Mouse (Mus musculus) neural tube, embryonic 14.5 days (tissue): Measurements from ENCODE around the gene Creld2. TPM values are rescaled to one million over a fixed set of nuclear protein-coding genes. Genes with fewer than 3 reads are reported as not detected.

Experiments
- ATAC-seq: fragments of 200-750 bp; cut with Nextera tagmentation; 2 replicates; pipeline ENCODE4 v1.8.0; 2017; ENCODE audit warnings: low read depth, mild to moderate bottlenecking, moderate TSS enrichment, moderate library complexity
- H3K27ac ChIP-seq: fragments of 300-500 bp; sonication (generic); 2 replicates; pipeline ENCODE4 v1.5.1; 2014; ENCODE audit warnings: low read depth, mild to moderate bottlenecking, control low read depth, low read length, moderate library complexity, mixed read lengths
- H3K27me3 ChIP-seq: fragments of 300-500 bp; sonication (generic); 2 replicates; pipeline ENCODE4 v1.6.1; 2014; ENCODE audit warnings: low read length; ENCODE audit not compliant: control insufficient read depth, insufficient read depth
- H3K36me3 ChIP-seq: fragments of 300-500 bp; sonication (generic); 2 replicates; pipeline ENCODE4 v1.6.1; 2014; ENCODE audit warnings: low read length, mixed read lengths; ENCODE audit not compliant: control insufficient read depth, insufficient read depth
- H3K4me1 ChIP-seq: fragments of 300-500 bp; sonication (generic); 2 replicates; pipeline ENCODE4 v1.6.1; 2014; ENCODE audit warnings: low read length; ENCODE audit not compliant: control insufficient read depth, insufficient read depth
- H3K4me2 ChIP-seq: fragments of 300-500 bp; sonication (generic); 2 replicates; pipeline ENCODE4 v1.6.1; 2014; ENCODE audit warnings: mild to moderate bottlenecking, low read depth, low read length, control low read depth
- H3K4me3 ChIP-seq: fragments of 300-500 bp; sonication (generic); 2 replicates; pipeline ENCODE4 v1.5.1; 2014; ENCODE audit warnings: low read depth, low read length, control low read depth, mixed read lengths
- H3K9ac ChIP-seq: fragments of 300-500 bp; sonication (generic); replicated peaks from 2 replicates; pipeline ENCODE4 v1.6.1; 2014; ENCODE audit warnings: low read depth, mild to moderate bottlenecking, control low read depth, low read length, mixed read lengths
- H3K9me3 ChIP-seq: fragments of 300-500 bp; sonication (generic); 2 replicates; pipeline ENCODE4 v1.6.1; 2016; ENCODE audit warnings: low read length; ENCODE audit not compliant: control insufficient read depth
- WGBS: fragments of 180-500 bp; shearing (Covaris S2); extraction: QIAGEN DNeasy Blood & Tissue Kit; methylation state at CpG from one replicate; pipeline ENCODE4 v1.1.7; 2014; 5-methylcytosine and 5-hydroxymethylcytosine counted together
- polyA plus RNA-seq: library from polyadenylated mRNA; unstranded; fragments of >200 nt; fragmentation: Nextera tagmentation; extraction: Ambion mirVana; gene quantifications from 2 replicates; pipeline ENCODE4 v1.2.1, GENCODE M21; 2014

Gene Creld2
- polyA plus RNA-seq, 1 experiment from 2014 or later, result 58.6 TPM

DNA sequence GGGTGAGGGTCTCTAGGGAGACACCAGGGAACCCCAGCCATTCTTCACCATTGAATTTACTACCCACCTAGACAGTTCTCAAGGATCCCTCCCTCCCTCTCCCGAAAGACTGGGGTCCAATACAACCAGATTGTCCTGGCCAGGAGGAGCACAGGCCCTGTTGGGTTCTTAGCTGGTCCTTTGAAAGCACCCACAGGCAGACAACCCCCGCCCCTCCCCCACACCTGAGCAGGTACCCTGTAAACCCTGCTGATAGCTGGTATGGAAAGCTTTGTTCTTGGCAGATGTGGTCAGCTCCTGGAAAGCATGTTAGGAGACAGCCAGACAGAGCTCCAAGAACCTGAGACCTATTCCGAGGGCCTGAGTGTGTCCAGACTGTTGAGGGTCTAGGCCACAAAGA is 41.3 kb downstream of the Creld2 start:
- WGBS, result 89% methylated on average over 3 of the region's 3 CpGs
- H3K9me3 ChIP-seq, result no peaks in the 10 kb centered on the region
- ATAC-seq, result no peak
- no peak overlapping the region for H3K27ac ChIP-seq
- H3K36me3 ChIP-seq, result peaks cover 11% of the 10 kb centered on the region; the same call in 1 of the 2 replicates
- H3K27me3 ChIP-seq, result no peaks in the 10 kb centered on the region
- H3K9ac ChIP-seq, result no peak overlapping the region
- H3K4me1 ChIP-seq, result peaks cover 20% of the 10 kb centered on the region
- no peak overlapping the region for H3K4me2 ChIP-seq
- no peak overlapping the region for H3K4me3 ChIP-seq

DNA sequence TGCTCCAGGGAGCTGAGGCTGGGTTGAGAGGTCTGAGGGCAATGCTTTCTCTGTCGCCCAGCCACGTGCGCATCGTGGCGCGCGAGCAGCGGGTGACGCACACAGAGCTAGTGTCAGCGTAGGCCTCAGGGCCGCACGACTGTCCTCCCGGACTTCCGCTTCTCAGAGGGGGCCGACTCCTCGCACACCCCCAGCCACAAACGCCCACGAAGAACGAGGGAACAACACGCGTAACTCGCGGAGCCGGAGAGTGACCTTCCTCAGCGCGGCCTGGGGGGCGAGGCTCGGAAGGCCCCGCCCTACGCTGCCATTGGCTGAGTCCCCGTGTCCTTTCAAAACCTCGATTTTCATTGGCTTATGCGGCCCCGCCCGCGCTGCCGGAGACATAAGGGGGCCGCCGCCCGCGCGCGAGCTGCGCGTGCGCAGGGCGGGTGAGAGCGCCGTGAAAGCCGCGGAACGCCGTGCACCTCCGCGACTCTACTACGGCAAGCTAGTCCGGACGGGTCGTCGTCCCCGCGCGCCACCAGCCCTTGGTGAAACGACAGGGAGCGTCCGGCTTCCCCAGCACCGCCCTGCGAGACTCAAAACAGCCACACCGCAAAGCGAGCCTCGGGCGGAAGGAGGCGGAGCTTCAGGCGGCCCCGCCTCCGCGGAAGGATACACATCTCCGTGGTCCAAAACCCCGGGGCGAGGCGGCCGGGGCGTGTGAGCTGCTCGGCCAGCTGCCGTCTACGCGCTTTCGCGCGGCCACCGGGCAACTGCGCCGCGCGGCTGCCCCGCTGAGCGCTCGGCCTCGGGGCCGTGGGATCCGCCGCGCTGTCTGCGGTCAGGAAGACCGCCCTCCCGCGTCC is 42.6 kb downstream of the Creld2 start, which contains the start of gene Pim3:
Gene Pim3, plus strand, starts transcription at position 415 of the 851 bp plus-strand sequence.
- H3K9me3 ChIP-seq, result no peaks in the 10 kb centered on the region
- ATAC-seq, result peak; percentile 83
- peaks cover 11% of the 10 kb centered on the region; the same call in 1 of the 2 replicates for H3K36me3 ChIP-seq
- H3K4me1 ChIP-seq, result peaks cover 20% of the 10 kb centered on the region
- H3K27me3 ChIP-seq, result no peaks in the 10 kb centered on the region
- H3K27ac ChIP-seq, result peak within 1 kb of the TSS; percentile 98
- H3K9ac ChIP-seq, result peak within 1 kb of the TSS; percentile 81
- WGBS, result under 1% methylated on average over 106 of the region's 107 CpGs
- peak within 1 kb of the TSS; percentile 98 for H3K4me3 ChIP-seq
- peak within 1 kb of the TSS; percentile 60 for H3K4me2 ChIP-seq

DNA sequence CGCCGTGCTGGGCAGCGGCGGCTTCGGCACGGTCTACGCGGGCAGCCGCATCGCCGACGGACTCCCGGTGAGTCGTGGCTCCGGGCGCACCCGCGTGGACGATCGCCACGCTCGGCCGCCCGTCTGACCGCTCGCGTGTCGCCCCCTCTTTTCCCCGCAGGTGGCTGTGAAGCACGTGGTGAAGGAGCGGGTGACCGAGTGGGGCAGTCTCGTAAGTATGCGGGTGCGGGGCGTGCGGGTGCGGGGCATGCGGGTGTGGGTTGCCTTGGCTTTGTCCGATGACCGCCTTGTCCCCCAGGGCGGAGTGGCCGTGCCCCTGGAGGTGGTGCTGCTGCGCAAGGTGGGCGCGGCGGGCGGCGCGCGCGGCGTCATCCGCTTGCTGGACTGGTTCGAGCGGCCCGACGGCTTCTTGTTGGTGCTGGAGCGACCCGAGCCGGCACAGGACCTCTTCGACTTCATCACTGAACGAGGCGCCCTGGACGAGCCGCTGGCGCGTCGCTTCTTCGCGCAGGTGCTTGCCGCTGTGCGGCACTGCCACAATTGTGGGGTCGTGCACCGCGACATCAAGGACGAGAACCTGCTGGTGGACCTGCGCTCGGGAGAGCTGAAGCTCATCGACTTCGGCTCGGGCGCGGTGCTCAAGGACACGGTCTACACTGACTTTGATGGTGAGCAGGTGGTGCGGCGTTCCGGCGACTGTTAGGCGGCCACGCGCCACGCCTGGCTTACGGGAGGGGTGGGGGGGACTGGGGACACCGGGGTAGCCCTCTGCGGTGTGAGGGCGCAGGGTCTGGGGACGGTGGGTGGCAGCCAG is 43.6 kb downstream of the Creld2 start:
- Histone ChIP-seq H3K4me3 (peak overlapping the region; percentile 98), H3K36me3 (peaks cover 11% of the 10 kb centered on the region; the same call in 1 of the 2 replicates), H3K4me1 (peaks cover 20% of the 10 kb centered on the region), H3K4me2 (peak overlapping the region; percentile 60), H3K27me3 (no peaks in the 10 kb centered on the region), H3K9me3 (no peaks in the 10 kb centered on the region), H3K27ac (peak overlapping the region; percentile 98), H3K9ac (peak overlapping the region; percentile 81)
- WGBS, result under 1% methylated on average over 93 of the region's 98 CpGs
- peak; percentile 3; the same call in 1 of the 2 replicates for ATAC-seq

DNA sequence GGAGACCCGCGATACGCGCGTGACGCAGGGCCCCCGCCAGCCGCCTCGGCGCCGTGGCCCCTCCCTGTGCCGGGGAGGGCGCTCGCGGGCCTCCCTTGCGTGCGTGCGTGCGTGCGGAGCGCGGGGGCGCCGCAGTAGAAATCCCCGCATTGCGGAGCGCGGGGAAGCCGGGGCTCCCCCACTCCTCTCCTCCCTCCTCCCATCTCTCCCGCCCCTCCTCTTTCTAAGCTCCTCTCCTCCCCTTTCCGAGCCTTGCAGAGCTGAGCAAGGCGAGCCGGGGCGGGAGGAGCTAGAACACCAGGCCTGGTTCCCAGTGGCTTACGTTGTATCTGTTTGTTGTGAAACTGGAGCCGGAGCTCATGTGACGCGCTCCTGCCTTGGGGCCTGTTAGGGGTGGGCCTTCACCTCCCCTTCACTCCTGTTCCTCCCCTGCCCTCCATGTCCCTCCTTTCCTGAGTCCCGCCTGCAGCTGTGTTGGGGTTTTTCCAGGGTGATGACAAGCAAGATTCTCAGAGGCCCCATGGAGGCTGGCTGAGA is 44.3 kb downstream of the Creld2 start:
- Histone ChIP-seq H3K4me3 (peak overlapping the region; percentile 98), H3K4me2 (peak overlapping the region; percentile 60), H3K9ac (peak overlapping the region; percentile 81), H3K36me3 (peaks cover 11% of the 10 kb centered on the region; the same call in 1 of the 2 replicates), H3K27me3 (no peaks in the 10 kb centered on the region), H3K27ac (peak overlapping the region; percentile 98), H3K4me1 (peaks cover 20% of the 10 kb centered on the region), H3K9me3 (no peaks in the 10 kb centered on the region)
- peak; percentile 72 for ATAC-seq
- WGBS, result under 1% methylated on average over 36 of the region's 39 CpGs

DNA sequence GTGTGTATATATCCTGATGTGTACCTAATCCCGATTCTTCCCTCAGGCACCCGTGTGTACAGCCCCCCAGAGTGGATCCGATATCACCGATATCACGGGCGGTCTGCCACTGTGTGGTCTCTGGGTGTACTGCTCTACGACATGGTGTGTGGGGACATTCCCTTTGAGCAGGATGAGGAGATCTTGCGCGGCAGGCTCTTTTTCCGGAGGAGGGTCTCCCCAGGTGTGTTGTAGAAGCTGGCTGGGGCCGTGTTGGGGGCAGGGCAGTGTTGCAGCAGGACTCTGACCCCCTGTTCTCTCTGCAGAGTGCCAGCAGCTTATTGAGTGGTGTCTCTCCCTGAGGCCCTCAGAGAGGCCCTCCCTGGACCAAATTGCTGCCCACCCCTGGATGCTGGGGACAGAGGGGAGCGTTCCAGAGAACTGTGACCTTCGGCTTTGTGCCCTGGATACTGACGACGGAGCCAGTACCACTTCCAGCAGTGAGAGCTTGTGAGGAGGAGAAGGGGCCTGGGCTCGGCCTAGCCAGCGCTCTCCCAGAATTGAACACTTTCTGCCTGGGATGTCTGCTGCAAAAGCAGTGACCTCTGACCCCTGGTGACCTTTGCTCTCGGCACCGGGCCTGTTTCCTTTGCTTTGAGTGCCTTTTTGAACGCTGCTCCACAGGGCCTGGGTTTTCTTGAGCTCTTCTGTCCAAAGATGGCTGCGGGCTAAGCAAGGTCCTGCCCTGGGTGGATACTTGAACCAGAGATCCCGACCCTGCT is 45.0 kb downstream of the Creld2 start:
- ATAC-seq, result 0 out of 2 replicates have a peak, but pooled peaks have one; percentile 13
- H3K36me3 ChIP-seq, result peaks cover 11% of the 10 kb centered on the region; the same call in 1 of the 2 replicates
- peak overlapping the region; percentile 98 for H3K4me3 ChIP-seq
- 51% methylated on average over 22 of the region's 22 CpGs for WGBS
- peaks cover 20% of the 10 kb centered on the region for H3K4me1 ChIP-seq
- H3K27ac ChIP-seq, result peak overlapping the region; percentile 98
- peak overlapping the region; percentile 81 for H3K9ac ChIP-seq
- H3K4me2 ChIP-seq, result peak overlapping the region; percentile 60
- H3K9me3 ChIP-seq, result no peaks in the 10 kb centered on the region
- H3K27me3 ChIP-seq, result no peaks in the 10 kb centered on the region

DNA sequence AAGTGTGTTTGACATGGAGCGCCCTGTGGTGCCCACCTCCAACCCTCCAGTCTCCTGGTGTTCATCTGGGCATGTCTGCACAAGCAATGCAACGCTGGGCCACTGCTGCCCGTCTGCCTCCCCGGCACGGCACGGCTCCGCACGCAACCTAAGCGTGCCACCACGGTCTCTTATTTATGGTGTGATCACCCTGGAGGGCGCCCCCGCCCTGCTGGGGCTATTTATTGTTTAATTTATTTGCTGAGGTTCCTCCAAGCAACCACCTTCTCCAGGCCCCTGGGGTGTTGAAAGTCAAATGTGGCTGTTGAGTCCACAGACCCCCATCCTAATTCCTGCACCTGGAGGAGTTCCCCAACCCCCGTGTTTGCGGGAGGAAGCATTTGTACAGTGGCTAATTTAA is 45.6 kb downstream of the Creld2 start:
- H3K9ac ChIP-seq, result no peak overlapping the region
- peak overlapping the region; percentile 60; the same call in 1 of the 2 replicates for H3K4me2 ChIP-seq
- WGBS, result 83% methylated on average over 14 of the region's 14 CpGs
- ATAC-seq, result no peak
- no peak overlapping the region for H3K27ac ChIP-seq
- no peaks in the 10 kb centered on the region for H3K9me3 ChIP-seq
- H3K27me3 ChIP-seq, result no peaks in the 10 kb centered on the region
- peaks cover 20% of the 10 kb centered on the region for H3K4me1 ChIP-seq
- H3K36me3 ChIP-seq, result peaks cover 11% of the 10 kb centered on the region; the same call in 1 of the 2 replicates
- H3K4me3 ChIP-seq, result no peak overlapping the region

DNA sequence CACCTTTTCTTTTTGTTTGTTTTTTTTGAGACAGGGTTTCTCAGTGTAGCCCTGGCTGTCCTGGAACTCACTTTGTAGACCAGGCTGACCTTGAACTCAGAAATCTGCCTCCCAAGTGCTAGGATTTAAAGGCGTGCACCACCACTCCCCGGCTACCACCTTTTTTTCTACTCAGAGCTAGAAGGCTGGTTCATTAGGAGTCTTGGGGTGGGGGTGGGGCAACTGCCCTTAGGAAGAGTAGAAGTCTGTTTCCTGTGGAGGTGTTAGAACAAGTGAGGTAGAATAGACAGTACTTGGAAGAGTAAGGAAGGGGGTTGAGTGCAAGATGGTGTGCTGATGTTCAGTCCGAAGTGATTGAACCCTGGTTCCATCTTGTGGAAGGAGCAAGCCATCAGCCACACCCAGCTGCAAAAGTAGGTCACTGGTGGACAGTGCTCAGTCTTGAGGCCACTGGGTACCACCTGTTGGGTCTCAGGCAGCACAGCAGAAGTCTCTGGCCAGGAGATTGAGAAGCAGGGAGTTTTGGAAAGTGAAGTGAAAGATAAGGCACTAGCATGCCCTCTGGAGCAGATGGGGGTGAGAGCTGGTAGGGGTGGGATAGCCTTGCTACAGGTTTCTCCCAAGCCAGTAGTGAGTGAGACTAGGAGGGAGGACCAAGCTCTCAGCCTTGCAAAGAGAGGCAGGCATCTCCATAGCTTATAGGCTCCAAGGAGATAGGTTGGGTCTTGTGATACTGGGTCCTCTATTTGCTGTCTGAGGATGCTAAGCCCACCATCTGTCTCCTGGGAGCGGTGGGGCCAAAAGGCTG is 46.6 kb downstream of the Creld2 start:
- H3K4me3 ChIP-seq, result no peak overlapping the region
- H3K4me1 ChIP-seq, result peaks cover 20% of the 10 kb centered on the region
- no peak overlapping the region for H3K27ac ChIP-seq
- no peak overlapping the region for H3K9ac ChIP-seq
- H3K27me3 ChIP-seq, result no peaks in the 10 kb centered on the region
- H3K9me3 ChIP-seq, result no peaks in the 10 kb centered on the region
- 90% methylated on average over 4 of the region's 4 CpGs for WGBS
- ATAC-seq, result no peak
- H3K36me3 ChIP-seq, result peaks cover 11% of the 10 kb centered on the region; the same call in 1 of the 2 replicates
- no peak overlapping the region for H3K4me2 ChIP-seq
